Mouse (Mus musculus) lung, adult 2 months (tissue): Measurements from ENCODE around the gene Tpo.

Experiments
- CTCF ChIP-seq: fragments of 200-500 bp; IDR thresholded peaks from 2 replicates; pipeline ENCODE4 v1.5.1; 2011; ENCODE audit warnings: mild to moderate bottlenecking, low read length, control low read depth; ENCODE audit not compliant: insufficient read depth
- POLR2A ChIP-seq: fragments of 200-500 bp; IDR thresholded peaks from 2 replicates; pipeline ENCODE4 v1.6.1; 2011; ENCODE audit warnings: low read depth, mild to moderate bottlenecking, control low read depth, low read length, borderline replicate concordance; ENCODE audit errors: extremely low read depth

DNA sequence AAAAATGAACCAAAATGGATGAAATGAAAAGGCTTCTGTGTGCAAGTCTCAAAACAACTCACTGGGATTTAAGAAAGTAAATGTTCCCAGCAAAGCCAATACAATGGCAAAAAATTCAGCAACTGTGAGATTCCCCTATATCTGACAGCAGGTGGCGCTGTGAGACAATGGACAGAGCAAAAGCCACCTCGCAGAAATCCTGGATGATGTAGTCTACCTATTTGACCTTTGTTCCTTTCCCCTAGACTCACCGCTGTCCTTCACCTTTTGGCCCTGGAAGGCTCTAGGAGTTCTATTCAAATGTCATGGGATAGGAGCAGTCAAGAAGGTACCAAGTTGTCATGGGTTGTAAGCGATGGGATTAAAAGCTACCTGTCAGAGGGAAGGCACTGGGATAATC lies 82.2 kb downstream of the Tpo start:
- TF ChIP-seq CTCF: peak; percentile 62
- TF ChIP-seq POLR2A: no peak
